8 mouse cellular contexts compared by ENCODE assay signal in genomic region chr17:25469798-25470197, GRCm38 (mm10). TPM values are rescaled to one million over a fixed set of nuclear protein-coding genes. Genes with fewer than 3 reads are reported as not detected.
DNase-seq lines count a peak whose midpoint lies in the region; ATAC-seq and TF ChIP-seq lines count a peak whose summit lies in the region.

No protein-coding gene starts in this region.

- H3K4me2 ChIP-seq in limb, embryonic 14.5 days (replicated peaks; ENCODE audit: low read depth, low read length, severe bottlenecking): no peak overlapping the region
- no peak overlapping the region for H3K4me2 ChIP-seq in neural tube, embryonic 14.5 days (ENCODE audit: low read depth, low read length)

- peak; percentile 55; the same call in 1 of the 2 replicates for TF ChIP-seq CTCF in testis, adult 2 months (IDR thresholded peaks at IDR 0.05; ENCODE audit: control insufficient read depth, insufficient read depth, insufficient replicate concordance, low read depth, low read length)

- ATAC-seq in limb, embryonic 14.5 days (ENCODE audit: low FRiP score, low read depth): no peak
- ATAC-seq in neural tube, embryonic 14.5 days (ENCODE audit: low read depth): peak; percentile 58; the same call in 1 of the 2 replicates

- H3K9me3 ChIP-seq in limb, embryonic 14.5 days (ENCODE audit: control insufficient read depth, low read length): no peaks in the 10 kb centered on the region
- H3K9me3 ChIP-seq in neural tube, embryonic 14.5 days (ENCODE audit: control insufficient read depth, low read length): no peaks in the 10 kb centered on the region

- WGBS in limb, embryonic 14.5 days: 31% methylated on average over 7 of the region's 8 CpGs
- 35% methylated on average over 8 of the region's 8 CpGs for WGBS in neural tube, embryonic 14.5 days

- DNase-seq in testis, postnatal 14 days (ENCODE audit: low spot score): no peak
- peak; percentile 54 to 70 for DNase-seq in cerebellum, postnatal 36 days
- peak; percentile 60 for DNase-seq in gastrocnemius, postnatal 10 days
- DNase-seq in kidney, adult 9 months: peak; percentile 69
- DNase-seq in limb, embryonic 14.5 days (ENCODE audit: low spot score): peak; percentile 87
- DNase-seq in yolk sac, embryonic 10.5 days (ENCODE audit: low spot score): peak; percentile 21

- H3K27me3 ChIP-seq in testis, adult 2 months (ENCODE audit: control insufficient read depth, insufficient read depth, low read length): no peaks in the 10 kb centered on the region
- H3K27me3 ChIP-seq in limb, embryonic 14.5 days (ENCODE audit: control insufficient read depth, insufficient read depth, low read length): peaks cover 3% of the 10 kb centered on the region; the same call in 1 of the 2 replicates
- H3K27me3 ChIP-seq in neural tube, embryonic 14.5 days (ENCODE audit: control insufficient read depth, insufficient read depth, low read length): peaks cover 10% of the 10 kb centered on the region; the same call in 1 of the 2 replicates

- no peak for TF ChIP-seq POLR2A in testis, adult 2 months (IDR thresholded peaks at IDR 0.05; ENCODE audit: control insufficient read depth, low read depth, low read length)
- no peak for TF ChIP-seq POLR2A in limb, embryonic 14.5 days (IDR thresholded peaks at IDR 0.05; ENCODE audit: borderline replicate concordance, extremely low read depth, insufficient read depth, insufficient read length)

- no peak overlapping the region for H3K4me3 ChIP-seq in testis, adult 2 months (ENCODE audit: control insufficient read depth, low read depth, low read length)
- no peak overlapping the region for H3K4me3 ChIP-seq in limb, embryonic 14.5 days (replicated peaks; ENCODE audit: low read length)
- H3K4me3 ChIP-seq in neural tube, embryonic 14.5 days (ENCODE audit: low read depth, low read length): no peak overlapping the region

- H3K9ac ChIP-seq in limb, embryonic 14.5 days (ENCODE audit: low read depth, low read length, severe bottlenecking): 0 out of 2 replicates have a peak overlapping the region, but pooled peaks have one; percentile 12
- H3K9ac ChIP-seq in neural tube, embryonic 14.5 days (replicated peaks; ENCODE audit: low read depth, low read length): no peak overlapping the region

- no peaks in the 10 kb centered on the region for H3K36me3 ChIP-seq in testis, adult 2 months (ENCODE audit: control insufficient read depth, insufficient read depth, low read length)
- H3K36me3 ChIP-seq in limb, embryonic 14.5 days (ENCODE audit: control insufficient read depth, insufficient read depth, low read length): no peaks in the 10 kb centered on the region
- H3K36me3 ChIP-seq in neural tube, embryonic 14.5 days (ENCODE audit: control insufficient read depth, insufficient read depth, low read length): no peaks in the 10 kb centered on the region

- peaks cover 26% of the 10 kb centered on the region for H3K4me1 ChIP-seq in testis, adult 2 months (ENCODE audit: control insufficient read depth, insufficient read depth, low read length)
- H3K4me1 ChIP-seq in limb, embryonic 14.5 days (ENCODE audit: control insufficient read depth, insufficient read depth, low read length): 0 out of 2 replicates have a peak, but pooled peaks cover 4% of the 10 kb centered on the region
- H3K4me1 ChIP-seq in neural tube, embryonic 14.5 days (ENCODE audit: control insufficient read depth, insufficient read depth, low read length): no peaks in the 10 kb centered on the region

- no peak overlapping the region for H3K27ac ChIP-seq in testis, adult 2 months (ENCODE audit: control insufficient read depth, insufficient read depth, low read depth, low read length)
- no peak overlapping the region for H3K27ac ChIP-seq in limb, embryonic 14.5 days (replicated peaks; ENCODE audit: low read depth, low read length)
- no peak overlapping the region for H3K27ac ChIP-seq in neural tube, embryonic 14.5 days (ENCODE audit: low read depth, low read length)

RNA-seq across cellular contexts. Expression of gene Tekt4, which starts 15.4 kb away (rescaled TPM):
- 341 and 400 TPM in 2 replicates for polyA plus RNA-seq in testis, adult 2 months (2012; rRNA removed)
- total RNA-seq in gastrocnemius, postnatal 10 days (2021): not detected
- 0.05 and 0.08 TPM in 2 replicates for polyA plus RNA-seq in limb, embryonic 14.5 days (2012; rRNA removed)
- not detected in 2 replicates for polyA plus RNA-seq in limb, embryonic 14.5 days (2014; fragmentation: Nextera tagmentation; extraction: Ambion mirVana)
- 0.83 and 0.98 TPM in 2 replicates for polyA plus RNA-seq in neural tube, embryonic 14.5 days (2014; fragmentation: Nextera tagmentation; extraction: Ambion mirVana)

RNA-seq across cellular contexts. Expression of gene Sstr5, which starts 27.3 kb away (rescaled TPM):
- polyA plus RNA-seq in testis, adult 2 months (2012; rRNA removed): 0.04 and 0.05 TPM in 2 replicates
- not detected for total RNA-seq in gastrocnemius, postnatal 10 days (2021)
- polyA plus RNA-seq in limb, embryonic 14.5 days (2012; rRNA removed): 0.09 TPM in 2 replicates
- 0.10 TPM in 1 of 2 replicates, not detected in the other for polyA plus RNA-seq in limb, embryonic 14.5 days (2014; fragmentation: Nextera tagmentation; extraction: Ambion mirVana)
- polyA plus RNA-seq in neural tube, embryonic 14.5 days (2014; fragmentation: Nextera tagmentation; extraction: Ambion mirVana): 0.31 and 0.55 TPM in 2 replicates

RNA-seq across cellular contexts. Expression of gene Cacna1h, which starts 36.2 kb away (rescaled TPM):
- polyA plus RNA-seq in testis, adult 2 months (2012; rRNA removed): 78.4 and 84.0 TPM in 2 replicates
- total RNA-seq in gastrocnemius, postnatal 10 days (2021): 1 to 10 TPM; 3.2 to 7.0 TPM
- polyA plus RNA-seq in limb, embryonic 14.5 days (2012; rRNA removed): 58.0 and 73.0 TPM in 2 replicates
- 6.9 TPM in 2 replicates for polyA plus RNA-seq in limb, embryonic 14.5 days (2014; fragmentation: Nextera tagmentation; extraction: Ambion mirVana)
- 12.3 and 12.8 TPM in 2 replicates for polyA plus RNA-seq in neural tube, embryonic 14.5 days (2014; fragmentation: Nextera tagmentation; extraction: Ambion mirVana)

Comparison
In these comparisons a context has a peak if more than half of its experiments do, and no peak if none do; other contexts are left out.
1. RNA of gene Tekt4, which starts 15.4 kb away (polyA plus RNA-seq): 341 to 400 TPM in testis, adult 2 months; 0.83 to 0.98 TPM in neural tube, embryonic 14.5 days and 0.05 to 0.08 TPM in limb, embryonic 14.5 days; every median in the first group is over 100 times any median in the second.